In the genomic region with DNA sequence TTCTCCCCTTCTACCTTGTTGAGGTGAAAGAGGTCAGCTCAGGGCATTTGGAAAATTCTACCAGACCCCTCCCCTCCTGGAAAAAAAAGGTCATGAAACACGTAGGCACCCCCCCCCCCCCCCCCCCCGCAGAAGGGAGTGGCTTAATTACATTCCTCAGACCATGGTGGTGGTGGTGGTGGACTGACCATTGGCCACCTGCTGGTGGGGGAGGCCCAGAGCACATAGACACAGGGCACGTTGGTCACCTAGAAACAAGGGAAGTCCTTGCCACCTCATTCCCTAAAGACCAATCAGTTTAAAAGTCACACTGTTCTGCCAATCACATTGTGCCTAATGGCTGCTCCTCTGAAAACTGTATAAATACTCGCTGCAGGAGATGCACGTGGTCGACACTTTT, we compare ENCODE assay signal across 8 mouse cellular contexts. TPM values are rescaled to one million over a fixed set of nuclear protein-coding genes. Genes with fewer than 3 reads are reported as not detected.
DNase-seq lines count a peak whose midpoint lies in the region; ATAC-seq and TF ChIP-seq lines count a peak whose summit lies in the region.
"Not testable (repeated sequence)": the region's sequence is repeated elsewhere in the genome, so short reads cannot be mapped to it uniquely, and the experiment has no call there.
"Had no signal": no experiment of that assay in that cellular context is flagged by ENCODE, and none has a peak within 500 bp of the region (broad histone marks: within the 10 kb centered on the region; RNA-seq: fewer than 3 reads in every experiment).

No protein-coding gene starts in this region.

- not testable (repeated sequence) for H3K9me3 ChIP-seq in heart, embryonic 15.5 days (replicated peaks); intestine, embryonic 14.5 days (ENCODE audit: control insufficient read depth, low read length); kidney, postnatal 0 days (replicated peaks; ENCODE audit: low read length); lung, embryonic 16.5 days (ENCODE audit: control insufficient read depth, low read length); stomach, embryonic 15.5 days

- H3K27me3 ChIP-seq in heart, embryonic 15.5 days; intestine, embryonic 14.5 days (replicated peaks; ENCODE audit: control insufficient read depth, insufficient read depth, low read length); kidney, postnatal 0 days (ENCODE audit: insufficient read depth, low read length); lung, embryonic 16.5 days (ENCODE audit: control insufficient read depth, insufficient read depth, low read depth, low read length); stomach, embryonic 15.5 days (replicated peaks): not testable (repeated sequence)

- H3K9ac ChIP-seq in heart, embryonic 15.5 days; intestine, embryonic 14.5 days (ENCODE audit: low read length); kidney, postnatal 0 days (ENCODE audit: low read depth, low read length); lung, embryonic 16.5 days (ENCODE audit: low read length); stomach, embryonic 15.5 days: not testable (repeated sequence)

- whole genome bisulfite sequencing in heart, embryonic 15.5 days, result 66% methylated on average over 5 of the region's 6 CpGs
- WGBS in intestine, embryonic 14.5 days, result 76% methylated on average over 4 of the region's 6 CpGs
- WGBS in kidney, postnatal 0 days, result 61% methylated on average over 5 of the region's 6 CpGs
- 47% methylated on average over 5 of the region's 6 CpGs for WGBS in lung, embryonic 16.5 days
- 66% methylated on average over 4 of the region's 6 CpGs for WGBS in stomach, embryonic 15.5 days

- 0 out of 2 replicates have a peak, but pooled peaks have one; percentile 26 for TF ChIP-seq CTCF in kidney, postnatal 0 days (IDR thresholded peaks at IDR 0.05; ENCODE audit: low read depth)

- DNase-seq in 416B (ENCODE audit: low read depth) (peak; percentile 7), ZHBTc4 (ENCODE audit: low read depth, low spot score) (peak; percentile 17)
- DNase-seq in intestine, embryonic 14.5 days (ENCODE audit: low spot score); kidney, postnatal 0 days (ENCODE audit: low spot score): not testable (repeated sequence)

- H3K4me1 ChIP-seq in heart, embryonic 15.5 days (replicated peaks); intestine, embryonic 14.5 days (replicated peaks; ENCODE audit: control insufficient read depth, insufficient read depth, low read length); kidney, postnatal 0 days (replicated peaks; ENCODE audit: insufficient read depth, low read length); lung, embryonic 16.5 days (replicated peaks; ENCODE audit: control insufficient read depth, insufficient read depth, low read length); stomach, embryonic 15.5 days: not testable (repeated sequence)

- H3K4me3 ChIP-seq in heart, embryonic 15.5 days; intestine, embryonic 14.5 days (ENCODE audit: low read depth, low read length); kidney, postnatal 0 days (replicated peaks; ENCODE audit: low read depth, low read length); lung, embryonic 16.5 days (ENCODE audit: low read length); stomach, embryonic 15.5 days (replicated peaks): not testable (repeated sequence)

- not testable (repeated sequence) for H3K27ac ChIP-seq in heart, embryonic 15.5 days; intestine, embryonic 14.5 days (ENCODE audit: low read depth); kidney, postnatal 0 days; lung, embryonic 16.5 days (ENCODE audit: low read length); stomach, embryonic 15.5 days

- not testable (repeated sequence) for H3K36me3 ChIP-seq in heart, embryonic 15.5 days; intestine, embryonic 14.5 days (ENCODE audit: control insufficient read depth, insufficient read depth, low read length); kidney, postnatal 0 days (ENCODE audit: insufficient read depth, low read length); lung, embryonic 16.5 days (ENCODE audit: control insufficient read depth, insufficient read depth, low read length); stomach, embryonic 15.5 days

- H3K4me2 ChIP-seq in heart, embryonic 15.5 days, result 0 out of 2 replicates have a peak overlapping the region, but pooled peaks have one; percentile 52
- H3K4me2 ChIP-seq in intestine, embryonic 14.5 days (ENCODE audit: low read length); kidney, postnatal 0 days (ENCODE audit: low read length); lung, embryonic 16.5 days (ENCODE audit: low read depth, low read length): not testable (repeated sequence)
- peak overlapping the region; percentile 35; the same call in 1 of the 2 replicates for H3K4me2 ChIP-seq in stomach, embryonic 15.5 days

- not testable (repeated sequence) for ATAC-seq in heart, embryonic 15.5 days (replicated peaks; ENCODE audit: insufficient number of reproducible peaks, insufficient read depth, low FRiP score, low read depth)
- peak; percentile 66; the same call in 1 of the 2 replicates for ATAC-seq in intestine, embryonic 14.5 days (replicated peaks; ENCODE audit: low FRiP score, low TSS enrichment, low read depth)
- ATAC-seq in kidney, postnatal 0 days (replicated peaks; ENCODE audit: low FRiP score, low read depth), result peak; percentile 53; the same call in 1 of the 2 replicates
- 0 out of 2 replicates have a peak, but pooled peaks have one; percentile 39 for ATAC-seq in lung, embryonic 16.5 days (ENCODE audit: low read depth)
- ATAC-seq in stomach, embryonic 15.5 days (ENCODE audit: insufficient read depth, low FRiP score, low read depth), result 0 out of 2 replicates have a peak, but pooled peaks have one; percentile 29

RNA-seq across cellular contexts. Expression of a gene that starts 16.4 kb away (rescaled TPM):
- polyA plus RNA-seq in heart, embryonic 15.5 days (2015; fragmentation: Nextera tagmentation; extraction: Ambion mirVana), result 13.2 and 17.3 TPM in 2 replicates
- polyA plus RNA-seq in intestine, embryonic 14.5 days (2014; fragmentation: Nextera tagmentation; extraction: Ambion mirVana), result 0.81 and 0.89 TPM in 2 replicates
- 0.26 and 0.38 TPM in 2 replicates for polyA plus RNA-seq in kidney, postnatal 0 days (2015; fragmentation: Nextera tagmentation; extraction: Ambion mirVana)
- polyA plus RNA-seq in lung, embryonic 16.5 days (2015; fragmentation: Nextera tagmentation; extraction: Ambion mirVana), result 1.6 and 3.1 TPM in 2 replicates
- 0.59 and 1.2 TPM in 2 replicates for polyA plus RNA-seq in stomach, embryonic 15.5 days (2015; fragmentation: Nextera tagmentation; extraction: Ambion mirVana)
- polyA plus RNA-seq: erythroblast, embryonic 14.5 days had no signal
